Mouse (Mus musculus): Measurements from ENCODE around the gene Gpr142. TPM values are rescaled to one million over a fixed set of nuclear protein-coding genes. Genes with fewer than 3 reads are reported as not detected.

The Gpr142 gene
- polyA plus RNA-seq, 1 experiment from 2014 or later, result not detected

- Histone ChIP-seq H3K27me3 (ENCODE audit: control insufficient read depth, insufficient read depth, low read length) (no peaks in the 10 kb centered on the region), H3K4me3 (ENCODE audit: low read depth, low read length) (peak overlapping the region; percentile 29), H3K4me2 (ENCODE audit: low read depth, low read length) (peak overlapping the region; percentile 93; the same call in 1 of the 2 replicates), H3K9ac (replicated peaks; ENCODE audit: low read depth, low read length) (no peak overlapping the region; the same call in 1 of the 2 replicates), H3K4me1 (ENCODE audit: control insufficient read depth, insufficient read depth, low read length) (peaks cover 28% of the 10 kb centered on the region), H3K9me3 (ENCODE audit: control insufficient read depth, low read length) (no peaks in the 10 kb centered on the region), H3K27ac (ENCODE audit: low read depth, low read length) (peak overlapping the region; percentile 96), H3K36me3 (ENCODE audit: control insufficient read depth, insufficient read depth, low read length) (no peaks in the 10 kb centered on the region)
- WGBS, result 26% methylated on average over 4 of the region's 4 CpGs
- peak; percentile 7; the same call in 1 of the 2 replicates for ATAC-seq (ENCODE audit: low read depth)
Observed at GRCm38 (mm10) chr11:114794691-114795090, 4.0 kb upstream of the Gpr142 start.

GRCm38 (mm10) chr11:114795231-114795746 is 3.4 kb upstream of the Gpr142 start:
- Histone ChIP-seq H3K36me3 (ENCODE audit: control insufficient read depth, insufficient read depth, low read length) (no peaks in the 10 kb centered on the region), H3K9ac (replicated peaks; ENCODE audit: low read depth, low read length) (peak overlapping the region; percentile 48), H3K27ac (ENCODE audit: low read depth, low read length) (peak overlapping the region; percentile 96), H3K4me2 (ENCODE audit: low read depth, low read length) (peak overlapping the region; percentile 93), H3K27me3 (ENCODE audit: control insufficient read depth, insufficient read depth, low read length) (no peaks in the 10 kb centered on the region), H3K4me3 (ENCODE audit: low read depth, low read length) (peak overlapping the region; percentile 29), H3K9me3 (ENCODE audit: control insufficient read depth, low read length) (no peaks in the 10 kb centered on the region), H3K4me1 (ENCODE audit: control insufficient read depth, insufficient read depth, low read length) (peaks cover 28% of the 10 kb centered on the region)
- ATAC-seq (ENCODE audit: low read depth), result peak; percentile 82
- WGBS, result 1% methylated on average over 7 of the region's 7 CpGs

- Histone ChIP-seq H3K9me3 (ENCODE audit: control insufficient read depth, low read length) (no peaks in the 10 kb centered on the region), H3K9ac (replicated peaks; ENCODE audit: low read depth, low read length) (peak within 1 kb of the TSS; percentile 48), H3K27ac (ENCODE audit: low read depth, low read length) (peak within 1 kb of the TSS; percentile 96), H3K4me3 (ENCODE audit: low read depth, low read length) (peak within 1 kb of the TSS; percentile 29), H3K4me2 (ENCODE audit: low read depth, low read length) (peak within 1 kb of the TSS; percentile 93), H3K36me3 (ENCODE audit: control insufficient read depth, insufficient read depth, low read length) (no peaks in the 10 kb centered on the region), H3K27me3 (ENCODE audit: control insufficient read depth, insufficient read depth, low read length) (no peaks in the 10 kb centered on the region), H3K4me1 (ENCODE audit: control insufficient read depth, insufficient read depth, low read length) (peaks cover 28% of the 10 kb centered on the region)
- 4% methylated on average over 4 of the region's 4 CpGs for WGBS
- ATAC-seq (ENCODE audit: low read depth), result peak; percentile 82
Observed at GRCm38 (mm10) chr11:114795848-114796322, 2.8 kb upstream of the Gpr142 start, which contains the start of gene Btbd17. Gene Btbd17, minus strand, starts transcription at chr11:114795945.

GRCm38 (mm10) chr11:114797176-114797575 is 1.5 kb upstream of the Gpr142 start:
- ATAC-seq (ENCODE audit: low read depth), result no peak
- H3K9me3 ChIP-seq (ENCODE audit: control insufficient read depth, low read length), result no peaks in the 10 kb centered on the region
- H3K27me3 ChIP-seq (ENCODE audit: control insufficient read depth, insufficient read depth, low read length), result no peaks in the 10 kb centered on the region
- H3K4me3 ChIP-seq (ENCODE audit: low read depth, low read length), result no peak overlapping the region
- no peak overlapping the region for H3K27ac ChIP-seq (ENCODE audit: low read depth, low read length)
- no peaks in the 10 kb centered on the region for H3K36me3 ChIP-seq (ENCODE audit: control insufficient read depth, insufficient read depth, low read length)
- WGBS, result 84% methylated on average over 7 of the region's 7 CpGs
- peaks cover 25% of the 10 kb centered on the region for H3K4me1 ChIP-seq (ENCODE audit: control insufficient read depth, insufficient read depth, low read length)
- no peak overlapping the region for H3K4me2 ChIP-seq (ENCODE audit: low read depth, low read length)
- H3K9ac ChIP-seq (replicated peaks; ENCODE audit: low read depth, low read length), result no peak overlapping the region

- Histone ChIP-seq H3K9ac (replicated peaks; ENCODE audit: low read depth, low read length) (no peak overlapping the region), H3K4me2 (ENCODE audit: low read depth, low read length) (no peak overlapping the region), H3K9me3 (ENCODE audit: control insufficient read depth, low read length) (no peaks in the 10 kb centered on the region), H3K36me3 (ENCODE audit: control insufficient read depth, insufficient read depth, low read length) (no peaks in the 10 kb centered on the region), H3K27ac (ENCODE audit: low read depth, low read length) (no peak overlapping the region), H3K4me3 (ENCODE audit: low read depth, low read length) (no peak overlapping the region), H3K4me1 (ENCODE audit: control insufficient read depth, insufficient read depth, low read length) (peaks cover 20% of the 10 kb centered on the region), H3K27me3 (ENCODE audit: control insufficient read depth, insufficient read depth, low read length) (no peaks in the 10 kb centered on the region)
- 91% methylated on average over 3 of the region's 3 CpGs for WGBS
- no peak for ATAC-seq (ENCODE audit: low read depth)
Observed at GRCm38 (mm10) chr11:114797981-114798380, 743 bp upstream of the Gpr142 start.

- 0 out of 2 replicates have a peak, but pooled peaks cover 2% of the 10 kb centered on the region for H3K4me1 ChIP-seq (ENCODE audit: control insufficient read depth, insufficient read depth, low read length)
- H3K27ac ChIP-seq (ENCODE audit: low read depth, low read length), result no peak overlapping the region
- no peak overlapping the region for H3K4me3 ChIP-seq (ENCODE audit: low read depth, low read length)
- 97% methylated on average over 1 of the region's 1 CpGs for WGBS
- no peaks in the 10 kb centered on the region for H3K9me3 ChIP-seq (ENCODE audit: control insufficient read depth, low read length)
- no peak for ATAC-seq (ENCODE audit: low read depth)
- no peak overlapping the region for H3K9ac ChIP-seq (replicated peaks; ENCODE audit: low read depth, low read length)
- no peaks in the 10 kb centered on the region for H3K27me3 ChIP-seq (ENCODE audit: control insufficient read depth, insufficient read depth, low read length)
- H3K4me2 ChIP-seq (ENCODE audit: low read depth, low read length), result no peak overlapping the region
- H3K36me3 ChIP-seq (ENCODE audit: control insufficient read depth, insufficient read depth, low read length), result no peaks in the 10 kb centered on the region
Observed at GRCm38 (mm10) chr11:114801906-114802305, 3.2 kb downstream of the Gpr142 start.

GRCm38 (mm10) chr11:114802540-114803267 is 4.0 kb downstream of the Gpr142 start:
- 0 out of 2 replicates have a peak, but pooled peaks cover 6% of the 10 kb centered on the region for H3K4me1 ChIP-seq (ENCODE audit: control insufficient read depth, insufficient read depth, low read length)
- H3K36me3 ChIP-seq (ENCODE audit: control insufficient read depth, insufficient read depth, low read length), result no peaks in the 10 kb centered on the region
- H3K9ac ChIP-seq (replicated peaks; ENCODE audit: low read depth, low read length), result no peak overlapping the region
- no peaks in the 10 kb centered on the region for H3K9me3 ChIP-seq (ENCODE audit: control insufficient read depth, low read length)
- no peaks in the 10 kb centered on the region for H3K27me3 ChIP-seq (ENCODE audit: control insufficient read depth, insufficient read depth, low read length)
- H3K4me2 ChIP-seq (ENCODE audit: low read depth, low read length), result no peak overlapping the region
- H3K4me3 ChIP-seq (ENCODE audit: low read depth, low read length), result no peak overlapping the region
- H3K27ac ChIP-seq (ENCODE audit: low read depth, low read length), result no peak overlapping the region
- no peak for ATAC-seq (ENCODE audit: low read depth)
- 66% methylated on average over 15 of the region's 15 CpGs for WGBS

GRCm38 (mm10) chr11:114803990-114804389 is 5.3 kb downstream of the Gpr142 start:
- H3K9ac ChIP-seq (replicated peaks; ENCODE audit: low read depth, low read length), result no peak overlapping the region
- H3K4me3 ChIP-seq (ENCODE audit: low read depth, low read length), result no peak overlapping the region
- no peak overlapping the region for H3K27ac ChIP-seq (ENCODE audit: low read depth, low read length)
- ATAC-seq (ENCODE audit: low read depth), result 0 out of 2 replicates have a peak, but pooled peaks have one; percentile 46
- H3K4me1 ChIP-seq (ENCODE audit: control insufficient read depth, insufficient read depth, low read length), result 0 out of 2 replicates have a peak, but pooled peaks cover 6% of the 10 kb centered on the region
- no peaks in the 10 kb centered on the region for H3K36me3 ChIP-seq (ENCODE audit: control insufficient read depth, insufficient read depth, low read length)
- WGBS, result 17% methylated on average over 8 of the region's 8 CpGs
- no peaks in the 10 kb centered on the region for H3K27me3 ChIP-seq (ENCODE audit: control insufficient read depth, insufficient read depth, low read length)
- no peaks in the 10 kb centered on the region for H3K9me3 ChIP-seq (ENCODE audit: control insufficient read depth, low read length)
- H3K4me2 ChIP-seq (ENCODE audit: low read depth, low read length), result no peak overlapping the region

- Histone ChIP-seq H3K27me3 (ENCODE audit: control insufficient read depth, insufficient read depth, low read length) (no peaks in the 10 kb centered on the region), H3K4me2 (ENCODE audit: low read depth, low read length) (no peak overlapping the region), H3K9me3 (ENCODE audit: control insufficient read depth, low read length) (no peaks in the 10 kb centered on the region), H3K27ac (ENCODE audit: low read depth, low read length) (no peak overlapping the region), H3K4me3 (ENCODE audit: low read depth, low read length) (no peak overlapping the region), H3K4me1 (ENCODE audit: control insufficient read depth, insufficient read depth, low read length) (0 out of 2 replicates have a peak, but pooled peaks cover 6% of the 10 kb centered on the region), H3K9ac (replicated peaks; ENCODE audit: low read depth, low read length) (no peak overlapping the region), H3K36me3 (ENCODE audit: control insufficient read depth, insufficient read depth, low read length) (no peaks in the 10 kb centered on the region)
- no peak for ATAC-seq (ENCODE audit: low read depth)
- WGBS, result 28% methylated on average over 2 of the region's 2 CpGs
Observed at GRCm38 (mm10) chr11:114807025-114807424, 8.3 kb downstream of the Gpr142 start.
